Mouse (Mus musculus) spleen, adult 2 months (tissue): Measurements from ENCODE around the gene Ccdc153.

Source experiments
- CTCF ChIP-seq: fragments of 200-500 bp; IDR thresholded peaks from 2 replicates; pipeline ENCODE4 v1.5.1; 2011; ENCODE audit warnings: mild to moderate bottlenecking, inconsistent platforms; ENCODE audit not compliant: insufficient read depth, insufficient read length, insufficient replicate concordance; ENCODE audit errors: extremely low read depth
- POLR2A ChIP-seq: fragments of 200-500 bp; IDR thresholded peaks from 2 replicates; pipeline ENCODE4 v1.6.1; 2011; ENCODE audit warnings: low read depth, low read length, inconsistent platforms

- no peak for TF ChIP-seq CTCF
- TF ChIP-seq POLR2A = no peak
Observed at GRCm38 (mm10) chr9:44234479-44235427, 5.7 kb upstream of the Ccdc153 start.
